Mouse (Mus musculus) intestine, embryonic 16.5 days (tissue): ENCODE measurements around the gene Tmem220. TPM values are rescaled to one million over a fixed set of nuclear protein-coding genes. Genes with fewer than 3 reads are reported as not detected.

Source experiments
- ATAC-seq: fragments of 200-750 bp; cut with Nextera tagmentation; 2 replicates; pipeline ENCODE4 v1.8.0; 2017; ENCODE audit warnings: moderate TSS enrichment, moderate library complexity
- H3K27ac ChIP-seq: fragments of 300-500 bp; sonication (generic); 2 replicates; pipeline ENCODE4 v1.5.1; 2014; ENCODE audit warnings: mild to moderate bottlenecking, low read length
- H3K27me3 ChIP-seq: fragments of 300-500 bp; sonication (generic); replicated peaks from 2 replicates; pipeline ENCODE4 v1.6.1; 2014; ENCODE audit warnings: low read length, control low read depth, mixed read lengths; ENCODE audit not compliant: control insufficient read depth, insufficient read depth
- H3K36me3 ChIP-seq: fragments of 300-500 bp; sonication (generic); 2 replicates; pipeline ENCODE4 v1.6.1; 2014; ENCODE audit warnings: low read length, control low read depth; ENCODE audit not compliant: control insufficient read depth, insufficient read depth
- H3K4me1 ChIP-seq: fragments of 300-500 bp; sonication (generic); 2 replicates; pipeline ENCODE4 v1.6.1; 2014; ENCODE audit warnings: low read length, control low read depth, mixed read lengths; ENCODE audit not compliant: control insufficient read depth, insufficient read depth
- H3K4me2 ChIP-seq: fragments of 300-500 bp; sonication (generic); 2 replicates; pipeline ENCODE4 v1.6.1; 2014; ENCODE audit warnings: low read depth, low read length, control low read depth
- H3K4me3 ChIP-seq: fragments of 300-500 bp; sonication (generic); 2 replicates; pipeline ENCODE4 v1.5.1; 2014; ENCODE audit warnings: mild to moderate bottlenecking, low read length
- H3K9ac ChIP-seq: fragments of 300-500 bp; sonication (generic); 2 replicates; pipeline ENCODE4 v1.6.1; 2014; ENCODE audit warnings: low read depth, low read length
- H3K9me3 ChIP-seq: fragments of 300-500 bp; sonication (generic); 2 replicates; pipeline ENCODE4 v1.6.1; 2016; ENCODE audit warnings: low read length, control low read depth; ENCODE audit not compliant: control insufficient read depth
- WGBS: fragments of 180-500 bp; shearing (Covaris S2); extraction: QIAGEN DNeasy Blood & Tissue Kit; methylation state at CpG from one replicate; pipeline ENCODE4 v1.1.7; 2014; 5-methylcytosine and 5-hydroxymethylcytosine counted together
- polyA plus RNA-seq: library from polyadenylated mRNA; unstranded; fragments of >200 nt; fragmentation: Nextera tagmentation; extraction: Ambion mirVana; gene quantifications from 2 replicates; pipeline ENCODE4 v1.2.1, GENCODE M21; 2015

The Tmem220 gene
- polyA plus RNA-seq, 1 experiment from 2014 or later, result 3.4 TPM

DNA sequence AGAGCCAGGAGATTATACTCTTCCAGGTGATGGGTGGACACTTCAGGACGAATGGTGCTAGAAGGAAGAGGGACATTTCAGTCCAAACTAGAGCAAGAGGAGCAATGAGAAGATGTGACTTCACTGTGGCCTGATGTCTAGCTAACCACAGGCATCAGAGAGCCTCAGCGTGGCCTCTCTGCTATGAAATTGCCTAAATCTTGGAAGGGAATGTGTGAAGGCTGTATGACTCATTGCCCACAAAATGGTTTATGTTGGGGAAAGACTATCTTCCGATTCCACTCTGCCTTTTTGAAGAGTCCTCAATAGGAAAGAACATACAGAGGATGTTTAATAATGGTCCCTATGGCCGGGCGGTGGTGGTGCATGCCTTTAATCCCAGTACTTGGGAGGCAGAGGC, 51.8 kb downstream of the Tmem220 start:
- Histone ChIP-seq H3K4me3 (no peak overlapping the region), H3K4me2 (no peak overlapping the region), H3K27ac (no peak overlapping the region), H3K27me3 (no peaks in the 10 kb centered on the region), H3K9me3 (no peaks in the 10 kb centered on the region), H3K36me3 (no peaks in the 10 kb centered on the region), H3K9ac (no peak overlapping the region), H3K4me1 (no peaks in the 10 kb centered on the region)
- 83% methylated on average over 5 of the region's 5 CpGs for WGBS
- ATAC-seq, result no peak

DNA sequence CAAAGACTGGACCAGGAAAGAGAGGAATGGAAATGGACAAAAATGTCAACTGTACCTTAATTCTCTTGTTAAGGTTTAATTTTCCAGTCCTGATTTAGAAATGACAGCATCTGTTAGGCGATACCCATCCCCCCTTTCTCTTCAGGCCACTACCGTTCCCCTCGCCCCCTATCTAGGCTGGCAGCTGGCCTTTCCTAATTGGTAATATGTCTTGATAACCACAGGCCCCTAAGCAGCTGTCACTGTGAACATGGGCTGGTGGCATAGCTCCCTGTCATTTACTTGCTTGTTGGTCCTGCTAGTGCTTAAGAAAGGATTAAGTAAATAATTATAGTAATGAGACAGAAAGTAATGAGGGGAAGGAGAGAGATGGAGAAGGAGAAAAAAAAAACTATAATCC, 52.5 kb downstream of the Tmem220 start:
- no peak for ATAC-seq
- Histone ChIP-seq H3K9me3 (no peaks in the 10 kb centered on the region), H3K27ac (no peak overlapping the region), H3K27me3 (no peaks in the 10 kb centered on the region), H3K4me1 (no peaks in the 10 kb centered on the region), H3K4me2 (no peak overlapping the region), H3K9ac (no peak overlapping the region), H3K4me3 (no peak overlapping the region), H3K36me3 (no peaks in the 10 kb centered on the region)
- WGBS, result 59% methylated on average over 3 of the region's 3 CpGs

DNA sequence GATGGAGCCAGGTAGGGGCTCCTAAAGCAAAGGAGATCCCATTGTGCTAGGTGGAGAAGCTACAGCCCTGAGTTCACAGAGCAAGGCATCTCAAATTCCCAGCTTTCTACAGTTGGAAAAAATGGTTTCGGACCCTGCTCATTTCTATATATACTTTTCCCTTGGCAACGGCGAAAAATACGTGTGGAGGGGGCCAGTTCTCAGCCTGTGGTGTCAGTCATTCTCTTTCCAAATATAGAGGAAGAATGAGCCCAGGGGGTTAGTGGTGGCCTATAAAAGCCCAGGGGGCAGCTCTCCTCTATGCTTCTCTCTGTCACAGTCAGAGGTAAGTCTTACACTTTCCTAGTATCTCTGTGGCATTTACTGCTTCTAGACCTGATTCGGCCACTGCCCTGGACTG, 53.0 kb downstream of the Tmem220 start, which contains the start of gene Myh3:
TSS of gene Myh3 (plus strand) at position 301 of the 400 bp plus-strand sequence.
- H3K27me3 ChIP-seq, result no peaks in the 10 kb centered on the region; the same call in 1 of the 2 replicates
- H3K9me3 ChIP-seq, result no peaks in the 10 kb centered on the region
- H3K4me3 ChIP-seq, result no peak within 1 kb of the TSS
- H3K4me1 ChIP-seq, result no peaks in the 10 kb centered on the region
- no peaks in the 10 kb centered on the region for H3K36me3 ChIP-seq
- ATAC-seq, result no peak
- no peak within 1 kb of the TSS for H3K27ac ChIP-seq
- H3K9ac ChIP-seq, result no peak within 1 kb of the TSS
- 90% methylated on average over 5 of the region's 5 CpGs for WGBS
- H3K4me2 ChIP-seq, result no peak within 1 kb of the TSS

DNA sequence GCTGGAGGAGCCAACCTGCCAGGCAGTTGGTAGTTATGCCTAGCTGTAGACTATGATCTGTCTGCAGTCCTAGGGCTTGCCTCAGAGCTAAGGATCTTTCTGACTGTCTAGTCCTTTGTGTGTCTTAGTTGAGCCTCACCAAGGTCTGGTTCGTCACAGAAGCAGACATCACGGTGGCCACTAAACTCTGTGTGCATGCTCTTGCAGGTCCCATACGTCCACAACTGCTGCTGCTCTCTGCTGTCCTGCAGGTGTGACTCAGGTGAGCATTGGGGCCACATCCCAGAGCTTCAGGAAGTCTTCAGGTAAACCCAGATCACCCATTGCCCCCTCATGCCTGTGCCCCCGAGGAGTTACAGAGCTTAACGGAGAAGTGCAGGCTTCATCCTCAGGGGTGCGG, 53.9 kb downstream of the Tmem220 start:
- no peak for ATAC-seq
- no peaks in the 10 kb centered on the region for H3K36me3 ChIP-seq
- no peaks in the 10 kb centered on the region for H3K4me1 ChIP-seq
- no peak overlapping the region for H3K4me2 ChIP-seq
- 89% methylated on average over 6 of the region's 6 CpGs for WGBS
- no peak overlapping the region for H3K4me3 ChIP-seq
- no peak overlapping the region for H3K27ac ChIP-seq
- H3K9me3 ChIP-seq, result no peaks in the 10 kb centered on the region
- H3K9ac ChIP-seq, result no peak overlapping the region
- H3K27me3 ChIP-seq, result peaks cover 6% of the 10 kb centered on the region

- Histone ChIP-seq H3K27ac (no peak overlapping the region), H3K36me3 (no peaks in the 10 kb centered on the region), H3K4me2 (no peak overlapping the region), H3K4me3 (no peak overlapping the region), H3K9me3 (no peaks in the 10 kb centered on the region), H3K4me1 (no peaks in the 10 kb centered on the region), H3K9ac (no peak overlapping the region), H3K27me3 (peaks cover 9% of the 10 kb centered on the region)
- ATAC-seq, result no peak
- 63% methylated on average over 11 of the region's 11 CpGs for WGBS
Observed at GRCm38 (mm10) chr11:67079740-67080139, 54.8 kb downstream of the Tmem220 start.

DNA sequence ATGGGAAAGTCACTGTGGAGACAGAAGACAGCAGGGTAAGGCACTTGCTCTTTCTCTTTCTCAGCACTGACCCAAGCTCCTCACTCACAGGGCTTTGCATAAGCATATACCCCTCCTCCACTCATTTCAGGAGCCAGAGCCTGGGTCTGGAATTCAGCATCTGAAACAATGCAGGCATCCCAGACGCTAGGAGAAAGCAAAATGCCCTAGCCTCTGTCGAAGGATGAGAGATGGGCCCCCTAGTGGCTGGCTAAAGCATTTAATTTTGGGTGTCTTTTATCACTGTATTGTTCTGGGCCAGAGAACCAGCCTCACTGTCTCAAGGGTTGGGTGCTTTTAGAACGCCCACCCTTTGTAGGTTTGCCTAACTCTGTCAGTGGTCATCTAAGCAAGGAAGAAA, 55.2 kb downstream of the Tmem220 start:
- ATAC-seq, result peak; percentile 58
- peaks cover 9% of the 10 kb centered on the region for H3K27me3 ChIP-seq
- H3K4me1 ChIP-seq, result no peaks in the 10 kb centered on the region
- no peak overlapping the region for H3K9ac ChIP-seq
- no peak overlapping the region for H3K4me2 ChIP-seq
- H3K36me3 ChIP-seq, result no peaks in the 10 kb centered on the region
- H3K9me3 ChIP-seq, result no peaks in the 10 kb centered on the region
- no peak overlapping the region for H3K27ac ChIP-seq
- 10% methylated on average over 3 of the region's 3 CpGs for WGBS
- H3K4me3 ChIP-seq, result no peak overlapping the region

GRCm38 (mm10) chr11:67081125-67081649, 56.2 kb downstream of the Tmem220 start:
- WGBS, result 6% methylated on average over 11 of the region's 11 CpGs

DNA sequence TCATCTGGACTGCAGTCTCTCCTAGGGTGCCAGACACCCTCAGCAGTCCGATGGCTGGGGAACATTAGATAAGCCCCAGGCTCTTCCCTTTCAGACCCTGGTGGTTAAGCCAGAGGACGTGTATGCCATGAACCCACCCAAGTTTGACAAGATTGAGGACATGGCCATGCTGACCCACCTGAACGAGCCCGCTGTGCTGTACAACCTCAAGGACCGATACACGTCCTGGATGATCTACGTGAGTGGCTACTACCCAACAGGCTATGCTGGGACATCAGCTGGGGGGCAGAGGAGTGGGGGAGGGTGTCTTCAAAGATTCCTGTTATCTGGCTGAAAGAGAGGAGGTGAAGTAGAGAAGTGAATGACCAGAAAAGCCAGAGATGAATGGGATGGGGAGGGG, 57.2 kb downstream of the Tmem220 start:
- Histone ChIP-seq H3K4me3 (no peak overlapping the region), H3K9me3 (no peaks in the 10 kb centered on the region), H3K36me3 (no peaks in the 10 kb centered on the region), H3K27me3 (peaks cover 9% of the 10 kb centered on the region), H3K4me2 (no peak overlapping the region), H3K27ac (no peak overlapping the region), H3K4me1 (peaks cover 7% of the 10 kb centered on the region), H3K9ac (no peak overlapping the region)
- WGBS, result 90% methylated on average over 7 of the region's 7 CpGs
- no peak for ATAC-seq

More at GRCm38 (mm10) chr11:67081125-67081649, 56.2 kb downstream of the Tmem220 start:
- peaks cover 2% of the 10 kb centered on the region for H3K4me1 ChIP-seq
- H3K4me2 ChIP-seq, result no peak overlapping the region
- no peak overlapping the region for H3K27ac ChIP-seq
- H3K4me3 ChIP-seq, result no peak overlapping the region
- H3K9ac ChIP-seq, result no peak overlapping the region
- H3K9me3 ChIP-seq, result no peaks in the 10 kb centered on the region
- H3K36me3 ChIP-seq, result no peaks in the 10 kb centered on the region
- peaks cover 9% of the 10 kb centered on the region for H3K27me3 ChIP-seq
- ATAC-seq, result peak; percentile 89

DNA sequence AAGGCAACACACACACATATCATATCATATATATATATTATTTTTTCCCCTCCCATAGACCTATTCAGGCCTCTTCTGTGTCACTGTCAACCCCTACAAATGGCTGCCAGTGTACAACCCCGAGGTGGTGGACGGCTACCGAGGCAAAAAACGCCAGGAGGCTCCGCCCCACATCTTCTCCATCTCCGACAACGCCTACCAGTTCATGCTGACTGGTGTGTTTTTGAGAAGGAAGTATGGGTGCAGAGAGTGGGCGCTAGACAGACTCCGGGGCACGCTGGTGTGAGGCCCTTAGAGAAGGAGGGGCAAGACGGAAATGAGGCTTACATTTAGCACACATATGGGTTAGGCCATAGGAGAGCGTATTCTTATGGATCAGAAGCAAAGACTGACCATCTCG, 57.8 kb downstream of the Tmem220 start:
- H3K4me3 ChIP-seq, result no peak overlapping the region

GRCm38 (mm10) chr11:67083239-67083638, 58.3 kb downstream of the Tmem220 start:
- WGBS, result 77% methylated on average over 6 of the region's 6 CpGs
- Histone ChIP-seq H3K4me1 (peaks cover 7% of the 10 kb centered on the region), H3K9me3 (no peaks in the 10 kb centered on the region), H3K9ac (no peak overlapping the region), H3K27me3 (peaks cover 9% of the 10 kb centered on the region), H3K4me3 (no peak overlapping the region), H3K4me2 (no peak overlapping the region), H3K27ac (no peak overlapping the region), H3K36me3 (no peaks in the 10 kb centered on the region)
- no peak for ATAC-seq

More for the DNA sequence above, 57.8 kb downstream of the Tmem220 start:
- Histone ChIP-seq H3K4me1 (peaks cover 7% of the 10 kb centered on the region), H3K27ac (no peak overlapping the region), H3K36me3 (no peaks in the 10 kb centered on the region), H3K27me3 (peaks cover 9% of the 10 kb centered on the region), H3K9me3 (no peaks in the 10 kb centered on the region), H3K4me2 (no peak overlapping the region), H3K9ac (no peak overlapping the region)
- 85% methylated on average over 13 of the region's 13 CpGs for WGBS
- no peak for ATAC-seq
